Mouse (Mus musculus) embryonic facial prominence, embryonic 14.5 days (tissue): Measurements from ENCODE around the gene Epb41l5. TPM values are rescaled to one million over a fixed set of nuclear protein-coding genes. Genes with fewer than 3 reads are reported as not detected.

Source experiments
- ATAC-seq: fragments of 200-750 bp; cut with Nextera tagmentation; 2 replicates; pipeline ENCODE4 v1.8.0; 2017; ENCODE audit warnings: low read depth, moderate number of reproducible peaks, moderate TSS enrichment
- DNase-seq: peaks from one replicate; pipeline ENCODE4 v3.0.0-alpha.2; 2015; ENCODE audit warnings: low spot score
- H3K27ac ChIP-seq: fragments of 300-500 bp; sonication (generic); replicated peaks from 2 replicates; pipeline ENCODE4 v1.5.1; 2014; ENCODE audit warnings: low read depth, mild to moderate bottlenecking, low read length, moderate library complexity
- H3K27me3 ChIP-seq: fragments of 300-500 bp; sonication (generic); replicated peaks from 2 replicates; pipeline ENCODE4 v1.6.1; 2014; ENCODE audit warnings: low read length; ENCODE audit not compliant: control insufficient read depth, insufficient read depth
- H3K36me3 ChIP-seq: fragments of 300-500 bp; sonication (generic); 2 replicates; pipeline ENCODE4 v1.6.1; 2014; ENCODE audit warnings: low read length, mixed read lengths; ENCODE audit not compliant: control insufficient read depth, insufficient read depth
- H3K4me1 ChIP-seq: fragments of 300-500 bp; sonication (generic); 2 replicates; pipeline ENCODE4 v1.6.1; 2014; ENCODE audit warnings: antibody characterized with exemption, low read length; ENCODE audit not compliant: control insufficient read depth, insufficient read depth
- H3K4me2 ChIP-seq: fragments of 300-500 bp; sonication (generic); 2 replicates; pipeline ENCODE4 v1.6.1; 2014; ENCODE audit warnings: low read depth, mild to moderate bottlenecking, low read length, moderate library complexity, mixed read lengths
- H3K4me3 ChIP-seq: fragments of 300-500 bp; sonication (generic); 2 replicates; pipeline ENCODE4 v1.5.1; 2014; ENCODE audit warnings: low read depth, mild to moderate bottlenecking, low read length
- H3K9ac ChIP-seq: fragments of 300-500 bp; sonication (generic); 2 replicates; pipeline ENCODE4 v1.6.1; 2014; ENCODE audit warnings: low read depth, mild to moderate bottlenecking, low read length, moderate library complexity, mixed read lengths
- H3K9me3 ChIP-seq: fragments of 300-500 bp; sonication (generic); 2 replicates; pipeline ENCODE4 v1.6.1; 2016; ENCODE audit warnings: low read length; ENCODE audit not compliant: control insufficient read depth
- WGBS: fragments of 180-500 bp; shearing (Covaris S2); extraction: QIAGEN DNeasy Blood & Tissue Kit; methylation state at CpG from one replicate; pipeline ENCODE4 v1.1.7; 2014; 5-methylcytosine and 5-hydroxymethylcytosine counted together
- polyA plus RNA-seq: library from polyadenylated mRNA; unstranded; fragments of >200 nt; fragmentation: Nextera tagmentation; extraction: Ambion mirVana; gene quantifications from 2 replicates; pipeline ENCODE4 v1.2.1, GENCODE M21; 2014

Gene Epb41l5
- polyA plus RNA-seq, 1 experiment from 2014 or later, result 15.0 TPM

DNA sequence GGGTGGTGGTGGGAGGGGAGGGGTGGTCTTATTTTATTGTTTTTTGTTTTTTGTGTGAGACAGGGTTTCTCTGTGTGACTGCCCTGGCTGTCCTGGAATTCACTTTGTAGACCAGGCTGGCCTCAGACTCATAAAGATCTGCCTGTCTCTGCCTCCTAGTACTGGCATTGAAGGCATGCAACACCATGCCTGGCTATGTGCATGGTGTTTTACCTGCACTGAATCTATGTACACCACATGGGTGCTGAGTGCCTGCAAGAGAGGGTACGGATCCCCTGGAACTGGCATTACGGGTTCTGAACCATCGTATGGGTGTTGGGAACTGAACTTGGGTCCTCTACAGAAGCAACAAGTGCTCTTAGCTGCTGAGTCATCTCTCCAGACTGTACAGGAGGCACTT lies 142.8 kb downstream of the Epb41l5 start:
- Histone ChIP-seq H3K4me1 (peaks cover 22% of the 10 kb centered on the region), H3K4me3 (no peak overlapping the region), H3K27ac (no peak overlapping the region), H3K36me3 (0 out of 2 replicates have a peak, but pooled peaks cover under 1% of the 10 kb centered on the region), H3K9ac (no peak overlapping the region), H3K4me2 (no peak overlapping the region), H3K27me3 (no peaks in the 10 kb centered on the region), H3K9me3 (no peaks in the 10 kb centered on the region)
- 89% methylated on average over 3 of the region's 3 CpGs for WGBS
- no peak for DNase-seq
- no peak for ATAC-seq

GRCm38 (mm10) chr1:119504260-119505062 lies 144.3 kb downstream of the Epb41l5 start, which contains the start of gene Ralb:
Ralb (minus strand) TSS chr1:119504794.
- 1% methylated on average over 38 of the region's 57 CpGs for WGBS
- DNase-seq, result peak; percentile 99
- H3K4me3 ChIP-seq, result peak within 1 kb of the TSS; percentile 78
- H3K36me3 ChIP-seq, result peaks cover 5% of the 10 kb centered on the region; the same call in 1 of the 2 replicates
- H3K27me3 ChIP-seq, result no peaks in the 10 kb centered on the region
- peak within 1 kb of the TSS; percentile 53 for H3K27ac ChIP-seq
- peak within 1 kb of the TSS; percentile 84 for H3K4me2 ChIP-seq
- peak within 1 kb of the TSS; percentile 85 for H3K9ac ChIP-seq
- peaks cover 19% of the 10 kb centered on the region for H3K4me1 ChIP-seq
- ATAC-seq, result peak; percentile 98
- no peaks in the 10 kb centered on the region for H3K9me3 ChIP-seq

DNA sequence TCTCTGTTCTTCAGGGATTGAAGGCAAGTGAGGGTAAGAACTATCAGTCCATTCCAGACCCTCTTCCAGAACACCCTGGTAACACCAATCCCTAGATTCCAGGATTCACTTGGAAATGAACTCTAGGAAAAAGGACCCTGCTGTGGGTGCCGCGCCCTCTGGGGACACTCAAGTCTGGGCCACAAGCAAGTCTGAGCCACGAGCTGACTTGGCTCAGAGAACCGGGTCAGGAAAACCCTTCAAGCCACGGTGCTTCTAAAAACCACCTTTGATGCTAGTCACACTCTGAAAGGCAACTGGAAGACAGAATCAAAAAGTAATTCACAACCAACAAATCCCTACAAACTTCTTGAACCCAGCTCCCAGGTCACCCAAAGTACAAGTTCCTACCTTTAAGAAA lies 145.0 kb downstream of the Epb41l5 start:
- H3K4me1 ChIP-seq, result peaks cover 19% of the 10 kb centered on the region
- no peak for ATAC-seq
- H3K4me2 ChIP-seq, result peak overlapping the region; percentile 84
- H3K27me3 ChIP-seq, result no peaks in the 10 kb centered on the region
- peak overlapping the region; percentile 85 for H3K9ac ChIP-seq
- WGBS, result 16% methylated on average over 5 of the region's 5 CpGs
- H3K27ac ChIP-seq, result no peak overlapping the region
- DNase-seq, result no peak
- peaks cover 5% of the 10 kb centered on the region; the same call in 1 of the 2 replicates for H3K36me3 ChIP-seq
- H3K9me3 ChIP-seq, result no peaks in the 10 kb centered on the region
- H3K4me3 ChIP-seq, result peak overlapping the region; percentile 78

DNA sequence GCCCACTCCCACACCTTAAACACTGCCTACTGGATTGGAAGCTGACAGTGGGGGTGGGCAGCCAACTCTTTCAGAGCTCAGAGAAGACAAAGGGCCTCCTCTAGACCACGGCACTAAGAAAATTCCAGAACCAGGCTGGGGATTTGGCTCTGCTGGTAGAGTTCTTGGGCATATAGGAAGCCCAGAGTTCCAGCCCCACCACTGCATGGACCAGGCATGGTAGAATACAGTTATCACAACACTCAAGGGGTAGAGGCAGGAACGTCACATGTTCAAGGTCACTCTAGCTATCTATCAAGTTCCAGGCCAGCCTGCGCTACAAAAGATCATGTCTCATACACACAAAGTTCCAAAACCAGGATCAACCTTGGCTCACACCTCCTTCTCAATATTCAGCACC lies 145.6 kb downstream of the Epb41l5 start:
- Histone ChIP-seq H3K4me1 (peaks cover 19% of the 10 kb centered on the region), H3K9me3 (no peaks in the 10 kb centered on the region), H3K4me3 (peak overlapping the region; percentile 78), H3K27me3 (no peaks in the 10 kb centered on the region), H3K27ac (no peak overlapping the region), H3K4me2 (peak overlapping the region; percentile 84), H3K36me3 (peaks cover 5% of the 10 kb centered on the region; the same call in 1 of the 2 replicates), H3K9ac (peak overlapping the region; percentile 85; the same call in 1 of the 2 replicates)
- DNase-seq (no peak), ATAC-seq (no peak)
- WGBS, result 79% methylated on average over 3 of the region's 3 CpGs

- Histone ChIP-seq H3K27ac (no peak overlapping the region), H3K27me3 (no peaks in the 10 kb centered on the region), H3K9me3 (no peaks in the 10 kb centered on the region), H3K36me3 (peaks cover 5% of the 10 kb centered on the region; the same call in 1 of the 2 replicates), H3K9ac (no peak overlapping the region), H3K4me3 (peak overlapping the region; percentile 78; the same call in 1 of the 2 replicates), H3K4me2 (peak overlapping the region; percentile 84), H3K4me1 (peaks cover 19% of the 10 kb centered on the region)
- WGBS, result 89% methylated on average over 11 of the region's 11 CpGs
- DNase-seq, result no peak
- no peak for ATAC-seq
Observed at GRCm38 (mm10) chr1:119502729-119503128, 146.1 kb downstream of the Epb41l5 start.

DNA sequence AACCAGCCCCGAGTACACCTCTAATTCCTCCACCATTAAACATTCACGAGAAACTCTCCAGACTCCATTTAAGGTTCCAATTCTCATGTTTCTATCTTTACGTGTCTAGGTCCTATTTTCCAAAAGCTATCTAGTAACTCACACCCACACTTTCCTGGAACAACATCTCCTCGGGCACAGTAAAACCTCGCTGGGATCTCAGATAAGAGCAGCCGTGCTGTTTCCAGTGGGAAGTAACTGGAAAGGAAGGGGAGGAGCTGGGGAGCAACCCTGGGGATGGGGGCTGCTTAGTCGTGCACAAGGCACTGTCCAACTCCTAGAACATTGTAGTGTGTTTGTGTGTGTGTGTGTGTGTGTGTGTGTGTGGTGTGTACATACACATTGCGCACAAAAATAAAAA lies 146.9 kb downstream of the Epb41l5 start:
- Histone ChIP-seq H3K27me3 (no peaks in the 10 kb centered on the region), H3K27ac (no peak overlapping the region), H3K36me3 (peaks cover 5% of the 10 kb centered on the region; the same call in 1 of the 2 replicates), H3K4me1 (peaks cover 19% of the 10 kb centered on the region), H3K4me2 (no peak overlapping the region), H3K9ac (no peak overlapping the region), H3K9me3 (no peaks in the 10 kb centered on the region), H3K4me3 (no peak overlapping the region)
- no peak for DNase-seq
- no peak for ATAC-seq
- 80% methylated on average over 8 of the region's 8 CpGs for WGBS

DNA sequence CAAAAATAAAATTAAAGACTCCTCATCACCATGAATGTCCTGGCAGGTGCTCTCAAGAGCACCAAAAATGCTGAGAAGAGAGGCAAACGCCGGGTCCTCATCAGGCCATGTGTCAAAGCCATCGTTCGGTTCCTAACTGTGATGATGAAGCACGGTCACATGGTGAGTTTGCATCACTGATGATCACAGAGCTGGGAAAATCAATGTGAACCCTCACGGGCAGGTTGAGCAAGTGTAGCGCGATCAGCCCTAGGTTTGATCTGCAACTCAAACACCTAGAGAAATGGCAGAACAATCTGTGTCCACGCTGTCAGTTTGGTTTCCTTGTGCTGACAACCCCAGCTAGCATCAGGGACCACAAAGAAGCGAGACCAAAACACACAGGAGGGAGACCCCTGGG lies 149.3 kb downstream of the Epb41l5 start:
- Histone ChIP-seq H3K4me2 (no peak overlapping the region), H3K4me1 (peaks cover 13% of the 10 kb centered on the region), H3K9me3 (no peaks in the 10 kb centered on the region), H3K27ac (no peak overlapping the region), H3K4me3 (no peak overlapping the region), H3K27me3 (no peaks in the 10 kb centered on the region), H3K9ac (no peak overlapping the region), H3K36me3 (peaks cover 5% of the 10 kb centered on the region; the same call in 1 of the 2 replicates)
- ATAC-seq (no peak), DNase-seq (no peak)
- 92% methylated on average over 10 of the region's 10 CpGs for WGBS

GRCm38 (mm10) chr1:119498536-119499231 lies 150.1 kb downstream of the Epb41l5 start:
- no peak overlapping the region for H3K27ac ChIP-seq
- WGBS, result 88% methylated on average over 9 of the region's 9 CpGs
- DNase-seq, result no peak
- H3K9ac ChIP-seq, result no peak overlapping the region
- peaks cover 5% of the 10 kb centered on the region; the same call in 1 of the 2 replicates for H3K36me3 ChIP-seq
- ATAC-seq, result no peak
- H3K4me2 ChIP-seq, result no peak overlapping the region
- H3K27me3 ChIP-seq, result no peaks in the 10 kb centered on the region
- H3K9me3 ChIP-seq, result no peaks in the 10 kb centered on the region
- no peak overlapping the region for H3K4me3 ChIP-seq
- peaks cover 12% of the 10 kb centered on the region for H3K4me1 ChIP-seq
